Mouse (Mus musculus) monocyte, adult 2 months (primary cell): Measurements from ENCODE around the gene Pak7.

Experiments
- DNase-seq, 2 experiments: peaks; one replicate each; pipeline ENCODE4 v3.0.0; 2022; ENCODE audit warnings: low spot score in 2 of 2, low read depth in 1 of 2

Pak7 gene

DNA sequence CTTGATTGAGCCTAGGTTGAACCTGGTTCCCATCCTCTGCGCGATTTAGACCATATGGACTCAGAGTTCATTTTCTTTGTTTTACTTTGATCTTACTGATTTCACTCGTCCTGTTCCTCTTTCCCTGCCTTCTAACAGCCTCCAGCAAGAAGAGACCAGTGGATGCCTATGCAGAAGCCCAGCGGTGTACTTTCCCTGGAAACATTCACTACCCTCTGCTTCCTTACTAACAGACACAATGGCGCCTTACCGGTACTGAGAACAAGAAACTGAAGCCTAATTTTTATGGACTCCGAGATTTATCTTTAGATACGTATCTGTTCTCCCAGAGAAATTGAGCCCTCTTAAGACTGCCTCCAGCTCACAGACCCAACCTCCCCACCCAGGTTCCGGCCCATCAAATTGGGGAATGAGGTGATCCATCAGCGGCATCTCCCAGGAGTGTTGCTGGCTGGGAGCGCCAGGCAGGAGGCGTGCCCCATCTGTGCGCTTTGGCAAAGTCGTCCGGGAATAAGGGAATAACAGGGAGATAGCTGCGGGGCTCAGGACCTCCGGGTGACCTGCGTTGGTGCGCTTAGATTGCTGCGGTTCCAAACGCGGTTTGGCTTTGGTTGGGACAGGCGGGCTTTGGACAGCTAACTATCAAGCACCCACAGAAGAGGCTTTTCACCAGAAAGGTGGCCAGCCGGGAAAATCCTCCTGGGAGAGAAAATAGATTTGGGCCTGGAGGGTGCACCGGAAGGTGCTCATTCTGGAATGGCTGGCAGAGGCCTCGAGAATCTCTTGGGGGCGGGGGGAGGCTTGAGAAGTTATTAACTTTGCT is 336.8 kb downstream of the Pak7 start:
- no peak for DNase-seq

DNA sequence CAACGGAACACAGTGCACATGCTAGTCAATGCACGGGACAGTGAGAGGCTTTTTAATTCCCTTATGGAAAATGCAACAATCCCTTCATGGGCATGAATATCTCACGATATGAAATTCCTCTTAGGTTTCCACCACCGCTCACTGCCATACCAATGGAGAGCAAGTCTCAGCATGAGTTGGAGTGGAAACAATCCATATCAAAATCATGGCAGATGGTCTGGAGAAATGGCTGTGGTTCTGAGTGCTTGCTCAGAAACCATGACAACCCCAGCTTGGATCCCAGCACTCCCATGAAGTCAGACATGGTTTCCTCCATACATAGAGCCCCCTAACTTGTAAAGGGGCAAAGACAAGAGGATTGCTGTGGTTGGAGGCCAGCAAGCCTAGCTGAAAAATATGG is 339.3 kb downstream of the Pak7 start:
- no peak for DNase-seq
